Mouse (Mus musculus) stomach, embryonic 14.5 days (tissue): Measurements from ENCODE around the gene Pheta1. TPM values are rescaled to one million over a fixed set of nuclear protein-coding genes. Genes with fewer than 3 reads are reported as not detected.

Experiments used
- ATAC-seq: fragments of 200-750 bp; cut with Nextera tagmentation; 2 replicates; pipeline ENCODE4 v1.8.0; 2017; ENCODE audit warnings: low read depth, moderate TSS enrichment; ENCODE audit not compliant: insufficient number of reproducible peaks, insufficient read depth, low FRiP score
- H3K27ac ChIP-seq: fragments of 300-500 bp; sonication (generic); 2 replicates; pipeline ENCODE4 v1.5.1; 2014; ENCODE audit warnings: mild to moderate bottlenecking, low read length, moderate library complexity, mixed read lengths
- H3K27me3 ChIP-seq: fragments of 300-500 bp; sonication (generic); 2 replicates; pipeline ENCODE4 v1.6.1; 2014; ENCODE audit warnings: low read length, control low read depth, mixed read lengths; ENCODE audit not compliant: control insufficient read depth, insufficient read depth
- H3K36me3 ChIP-seq: fragments of 300-500 bp; sonication (generic); 2 replicates; pipeline ENCODE4 v1.6.1; 2014; ENCODE audit warnings: mild to moderate bottlenecking, control low read depth, low read length, moderate library complexity, mixed read lengths; ENCODE audit not compliant: control insufficient read depth, insufficient read depth
- H3K4me1 ChIP-seq: fragments of 300-500 bp; sonication (generic); 2 replicates; pipeline ENCODE4 v1.6.1; 2014; ENCODE audit warnings: low read length, control low read depth, mixed read lengths; ENCODE audit not compliant: control insufficient read depth, insufficient read depth
- H3K4me2 ChIP-seq: fragments of 300-500 bp; sonication (generic); replicated peaks from 2 replicates; pipeline ENCODE4 v1.6.1; 2014; ENCODE audit warnings: low read depth, low read length, control low read depth
- H3K4me3 ChIP-seq: fragments of 300-500 bp; sonication (generic); 2 replicates; pipeline ENCODE4 v1.5.1; 2014; ENCODE audit warnings: low read depth, low read length, control low read depth
- H3K9ac ChIP-seq: fragments of 300-500 bp; sonication (generic); replicated peaks from 2 replicates; pipeline ENCODE4 v1.6.1; 2014; ENCODE audit warnings: low read depth, mild to moderate bottlenecking, control low read depth, low read length, moderate library complexity, mixed read lengths
- H3K9me3 ChIP-seq: fragments of 300-500 bp; sonication (generic); 2 replicates; pipeline ENCODE4 v1.6.1; 2016; ENCODE audit warnings: low read depth, low read length, control low read depth; ENCODE audit not compliant: control insufficient read depth
- WGBS: fragments of 180-500 bp; shearing (Covaris S2); extraction: QIAGEN DNeasy Blood & Tissue Kit; methylation state at CpG from one replicate; pipeline ENCODE4 v1.1.7; 2014; 5-methylcytosine and 5-hydroxymethylcytosine counted together
- microRNA-seq: library from miRNA; unstranded; fragments of <30 nt; microRNA quantifications from one replicate; pipeline ENCODE4, GENCODE M21; 2016
- polyA plus RNA-seq: library from polyadenylated mRNA; unstranded; fragments of >200 nt; fragmentation: Nextera tagmentation; extraction: Ambion mirVana; gene quantifications from 2 replicates; pipeline ENCODE4 v1.2.1, GENCODE M21; 2014

Pheta1 gene
- polyA plus RNA-seq, 1 experiment from 2014 or later, result 17.6 TPM

GRCm38 (mm10) chr5:121894647-121895046 is 45.9 kb downstream of the Pheta1 start:
- Histone ChIP-seq H3K4me3 (no peak overlapping the region), H3K27ac (no peak overlapping the region), H3K4me2 (no peak overlapping the region), H3K9me3 (no peaks in the 10 kb centered on the region), H3K36me3 (no peaks in the 10 kb centered on the region), H3K27me3 (no peaks in the 10 kb centered on the region), H3K4me1 (no peaks in the 10 kb centered on the region), H3K9ac (no peak overlapping the region)
- no peak for ATAC-seq
- 65% methylated on average over 10 of the region's 10 CpGs for WGBS

- 47% methylated on average over 24 of the region's 24 CpGs for WGBS
- H3K4me2 ChIP-seq, result no peak overlapping the region
- no peak overlapping the region for H3K9ac ChIP-seq
- no peaks in the 10 kb centered on the region for H3K9me3 ChIP-seq
- no peaks in the 10 kb centered on the region for H3K27me3 ChIP-seq
- H3K4me3 ChIP-seq, result no peak overlapping the region
- H3K27ac ChIP-seq, result no peak overlapping the region
- no peak for ATAC-seq
- no peaks in the 10 kb centered on the region for H3K4me1 ChIP-seq
- no peaks in the 10 kb centered on the region for H3K36me3 ChIP-seq
Observed at GRCm38 (mm10) chr5:121895117-121895756, 46.5 kb downstream of the Pheta1 start.

GRCm38 (mm10) chr5:121902809-121903745 is 54.3 kb downstream of the Pheta1 start:
- no peak overlapping the region for H3K4me3 ChIP-seq
- no peaks in the 10 kb centered on the region for H3K4me1 ChIP-seq
- no peak for ATAC-seq
- no peaks in the 10 kb centered on the region for H3K9me3 ChIP-seq
- no peak overlapping the region for H3K4me2 ChIP-seq
- H3K36me3 ChIP-seq, result no peaks in the 10 kb centered on the region
- H3K27ac ChIP-seq, result no peak overlapping the region
- no peak overlapping the region for H3K9ac ChIP-seq
- H3K27me3 ChIP-seq, result no peaks in the 10 kb centered on the region
- 55% methylated on average over 23 of the region's 23 CpGs for WGBS

Small RNA genes lying within 50 kb of the gene (microRNA-seq; reads per million reads assigned to microRNA genes)
- not detected for gene Mir7031

Other genes with a start within 250 kb of the Pheta1 start
- gene Acad12, start 230.0 kb upstream of the Pheta1 start, polyA plus RNA-seq, result 2.2 and 2.7 TPM in 2 replicates
- 2.3 and 2.4 TPM in 2 replicates for gene Acad10, start 188.5 kb upstream of the Pheta1 start, polyA plus RNA-seq
- 30.8 and 31.7 TPM in 2 replicates for gene Brap, start 188.4 kb upstream of the Pheta1 start, polyA plus RNA-seq
- 71.9 and 78.4 TPM in 2 replicates for gene Atxn2, start 137.6 kb upstream of the Pheta1 start, polyA plus RNA-seq
- 15.4 and 17.2 TPM in 2 replicates for gene Sh2b3, start 11.3 kb upstream of the Pheta1 start, polyA plus RNA-seq
- gene Cux2, start 201.1 kb downstream of the Pheta1 start, polyA plus RNA-seq, result 9.0 and 9.6 TPM in 2 replicates